Mouse (Mus musculus) erythroid progenitor cell, adult 5-6 weeks (primary cell): ENCODE results near the gene Recql. TPM values are rescaled to one million over a fixed set of nuclear protein-coding genes. Genes with fewer than 3 reads are reported as not detected.

Experiments used
- total RNA-seq, 2 experiments: library from RNA; stranded (forward) in 1 of 2; stranded (reverse) in 1 of 2; fragments of 150-400 nt in 1 of 2; fragments of 186-747, 209-891 nt in 1 of 2; gene quantifications; 2 replicates each; pipeline versions ENCODE4 v1.2.3 to v1.2.4; 2015 to 2017; ENCODE audit warnings: low replicate concordance in 2 of 2

Gene Recql
- total RNA-seq, 2 experiments from 2014 or later = 23.1 to 23.3 TPM

Other genes with a start within 250 kb of the Recql start
- gene Slco1a6, start 178.6 kb downstream of the Recql start, total RNA-seq (2015; ENCODE audit: low replicate concordance) = not detected in 2 replicates
- 1.3 TPM in 1 of 2 replicates, not detected in the other for gene Slco1a6, start 178.6 kb downstream of the Recql start, total RNA-seq (2017; ENCODE audit: low replicate concordance)
- gene Iapp, start 88.7 kb downstream of the Recql start, total RNA-seq (2015; ENCODE audit: low replicate concordance) = not detected in 2 replicates
- not detected in 2 replicates for gene Iapp, start 88.7 kb downstream of the Recql start, total RNA-seq (2017; ENCODE audit: low replicate concordance)
- 1.1 TPM in 1 of 2 replicates, not detected in the other for gene Slco1a5, start 64.1 kb downstream of the Recql start, total RNA-seq (2015; ENCODE audit: low replicate concordance)
- gene Slco1a5, start 64.1 kb downstream of the Recql start, total RNA-seq (2017; ENCODE audit: low replicate concordance) = 0.26 TPM in 1 of 2 replicates, not detected in the other
- 3.6 and 7.1 TPM in 2 replicates for gene Pyroxd1, start 41.4 kb downstream of the Recql start, total RNA-seq (2015; ENCODE audit: low replicate concordance)
- gene Pyroxd1, start 41.4 kb downstream of the Recql start, total RNA-seq (2017; ENCODE audit: low replicate concordance) = 1.5 and 4.8 TPM in 2 replicates
- gene Golt1b, start 134 bp upstream of the Recql start, total RNA-seq (2015; ENCODE audit: low replicate concordance) = 13.8 and 19.5 TPM in 2 replicates
- gene Golt1b, start 134 bp upstream of the Recql start, total RNA-seq (2017; ENCODE audit: low replicate concordance) = 19.9 and 30.9 TPM in 2 replicates
- gene Spx, start 26.4 kb upstream of the Recql start, total RNA-seq (2015; ENCODE audit: low replicate concordance) = not detected in 2 replicates
- 1.7 TPM in 1 of 2 replicates, not detected in the other for gene Spx, start 26.4 kb upstream of the Recql start, total RNA-seq (2017; ENCODE audit: low replicate concordance)
- gene Gys2, start 86.0 kb upstream of the Recql start, total RNA-seq (2015; ENCODE audit: low replicate concordance) = not detected in 2 replicates
- gene Gys2, start 86.0 kb upstream of the Recql start, total RNA-seq (2017; ENCODE audit: low replicate concordance) = not detected in 2 replicates
- 10.1 TPM in 1 of 2 replicates, not detected in the other for gene Ldhb, start 120.9 kb upstream of the Recql start, total RNA-seq (2015; ENCODE audit: low replicate concordance)
- 3.7 TPM in 1 of 2 replicates, not detected in the other for gene Ldhb, start 120.9 kb upstream of the Recql start, total RNA-seq (2017; ENCODE audit: low replicate concordance)
- not detected in 2 replicates for gene Kcnj8, start 184.5 kb upstream of the Recql start, total RNA-seq (2015; ENCODE audit: low replicate concordance)
- gene Kcnj8, start 184.5 kb upstream of the Recql start, total RNA-seq (2017; ENCODE audit: low replicate concordance) = not detected in 2 replicates